Mouse (Mus musculus): ENCODE measurements at regions not wholly inside any gene's neighbourhood (a gene's known extent, or its start where the extent isn't known, plus 50 kb on each side); places are given as distances from the start of the nearest gene placed in this dataset.

GRCm38 (mm10) chrX:77307374-77307773 lies 203.4 kb upstream of the Tbl1x start:
- Histone ChIP-seq H3K9me3 (no peaks in the 10 kb centered on the region), H3K27me3 (no peaks in the 10 kb centered on the region), H3K4me1 (no peaks in the 10 kb centered on the region), H3K27ac (no peak overlapping the region), H3K9ac (no peak overlapping the region), H3K4me3 (no peak overlapping the region), H3K4me2 (no peak overlapping the region), H3K36me3 (no peaks in the 10 kb centered on the region)
- 64% methylated on average over 1 of the region's 1 CpGs for WGBS
- ATAC-seq (ENCODE audit: insufficient number of reproducible peaks, insufficient read depth, low FRiP score, low TSS enrichment, low read depth): no peak

- no peak for ATAC-seq (ENCODE audit: insufficient number of reproducible peaks, insufficient read depth, low FRiP score, low TSS enrichment, low read depth)
- 65% methylated on average over 3 of the region's 3 CpGs for WGBS
- H3K27me3 ChIP-seq: no peaks in the 10 kb centered on the region
- H3K36me3 ChIP-seq: no peaks in the 10 kb centered on the region
- no peaks in the 10 kb centered on the region for H3K9me3 ChIP-seq
- no peak overlapping the region for H3K9ac ChIP-seq
- H3K4me1 ChIP-seq: no peaks in the 10 kb centered on the region
- H3K4me3 ChIP-seq: no peak overlapping the region
- no peak overlapping the region for H3K27ac ChIP-seq
- no peak overlapping the region for H3K4me2 ChIP-seq
Observed at GRCm38 (mm10) chrX:77314384-77314783, 196.4 kb upstream of the Tbl1x start.

- no peaks in the 10 kb centered on the region for H3K27me3 ChIP-seq
- WGBS: 48% methylated on average over 4 of the region's 4 CpGs
- H3K4me1 ChIP-seq: no peaks in the 10 kb centered on the region
- no peak overlapping the region for H3K4me2 ChIP-seq
- H3K27ac ChIP-seq: no peak overlapping the region
- no peak for ATAC-seq (ENCODE audit: insufficient number of reproducible peaks, insufficient read depth, low FRiP score, low TSS enrichment, low read depth)
- no peaks in the 10 kb centered on the region for H3K36me3 ChIP-seq
- H3K9me3 ChIP-seq: no peaks in the 10 kb centered on the region
- no peak overlapping the region for H3K4me3 ChIP-seq
- no peak overlapping the region for H3K9ac ChIP-seq
Observed at GRCm38 (mm10) chrX:77323644-77324043, 187.2 kb upstream of the Tbl1x start.

GRCm38 (mm10) chrX:77353181-77353580 lies 157.6 kb upstream of the Tbl1x start:
- Histone ChIP-seq H3K4me3 (no peak overlapping the region), H3K4me2 (no peak overlapping the region), H3K9me3 (no peaks in the 10 kb centered on the region), H3K4me1 (no peaks in the 10 kb centered on the region), H3K36me3 (no peaks in the 10 kb centered on the region), H3K27ac (no peak overlapping the region), H3K27me3 (no peaks in the 10 kb centered on the region), H3K9ac (no peak overlapping the region)
- WGBS: 38% methylated on average over 2 of the region's 2 CpGs
- ATAC-seq (ENCODE audit: insufficient number of reproducible peaks, insufficient read depth, low FRiP score, low TSS enrichment, low read depth): no peak

- Histone ChIP-seq H3K27me3 (no peaks in the 10 kb centered on the region), H3K9me3 (no peaks in the 10 kb centered on the region), H3K36me3 (no peaks in the 10 kb centered on the region), H3K4me3 (no peak overlapping the region), H3K4me2 (no peak overlapping the region), H3K9ac (no peak overlapping the region), H3K4me1 (no peaks in the 10 kb centered on the region), H3K27ac (no peak overlapping the region)
- 65% methylated on average over 2 of the region's 2 CpGs for WGBS
- no peak for ATAC-seq (ENCODE audit: insufficient number of reproducible peaks, insufficient read depth, low FRiP score, low TSS enrichment, low read depth)
Observed at GRCm38 (mm10) chrX:77360551-77360950, 150.3 kb upstream of the Tbl1x start.

- no peak overlapping the region for H3K9ac ChIP-seq
- H3K4me3 ChIP-seq: no peak overlapping the region
- no peak for ATAC-seq (ENCODE audit: insufficient number of reproducible peaks, insufficient read depth, low FRiP score, low TSS enrichment, low read depth)
- H3K36me3 ChIP-seq: no peaks in the 10 kb centered on the region
- no peaks in the 10 kb centered on the region for H3K4me1 ChIP-seq
- H3K27ac ChIP-seq: no peak overlapping the region
- no peaks in the 10 kb centered on the region for H3K27me3 ChIP-seq
- no peak overlapping the region for H3K4me2 ChIP-seq
- no peaks in the 10 kb centered on the region for H3K9me3 ChIP-seq
- WGBS: 63% methylated on average over 2 of the region's 2 CpGs
Observed at GRCm38 (mm10) chrX:77361106-77361505, 149.7 kb upstream of the Tbl1x start.

- Histone ChIP-seq H3K4me2 (no peak overlapping the region), H3K9ac (no peak overlapping the region), H3K27ac (no peak overlapping the region), H3K4me1 (no peaks in the 10 kb centered on the region), H3K4me3 (no peak overlapping the region), H3K9me3 (no peaks in the 10 kb centered on the region), H3K36me3 (no peaks in the 10 kb centered on the region), H3K27me3 (no peaks in the 10 kb centered on the region)
- no peak for ATAC-seq (ENCODE audit: insufficient number of reproducible peaks, insufficient read depth, low FRiP score, low TSS enrichment, low read depth)
- WGBS: 82% methylated on average over 1 of the region's 1 CpGs
Observed at GRCm38 (mm10) chrX:77363657-77364056, 147.2 kb upstream of the Tbl1x start.

- H3K36me3 ChIP-seq: no peaks in the 10 kb centered on the region
- ATAC-seq (ENCODE audit: insufficient number of reproducible peaks, insufficient read depth, low FRiP score, low TSS enrichment, low read depth): no peak
- H3K4me2 ChIP-seq: no peak overlapping the region
- no peaks in the 10 kb centered on the region for H3K9me3 ChIP-seq
- no peak overlapping the region for H3K27ac ChIP-seq
- no peaks in the 10 kb centered on the region for H3K4me1 ChIP-seq
- H3K4me3 ChIP-seq: no peak overlapping the region
- no peak overlapping the region for H3K9ac ChIP-seq
- H3K27me3 ChIP-seq: no peaks in the 10 kb centered on the region
Observed at GRCm38 (mm10) chrX:77367351-77367750, 143.5 kb upstream of the Tbl1x start.

GRCm38 (mm10) chrX:77387271-77387670 lies 123.5 kb upstream of the Tbl1x start:
- no peak overlapping the region for H3K27ac ChIP-seq
- no peak overlapping the region for H3K4me3 ChIP-seq
- H3K4me1 ChIP-seq: no peaks in the 10 kb centered on the region
- no peak overlapping the region for H3K9ac ChIP-seq
- ATAC-seq (ENCODE audit: insufficient number of reproducible peaks, insufficient read depth, low FRiP score, low TSS enrichment, low read depth): no peak
- H3K4me2 ChIP-seq: no peak overlapping the region
- no peaks in the 10 kb centered on the region for H3K27me3 ChIP-seq
- no peaks in the 10 kb centered on the region for H3K36me3 ChIP-seq
- no peaks in the 10 kb centered on the region for H3K9me3 ChIP-seq
- WGBS: 74% methylated on average over 1 of the region's 1 CpGs

- H3K4me2 ChIP-seq: no peak overlapping the region
- H3K4me3 ChIP-seq: no peak overlapping the region
- no peak overlapping the region for H3K27ac ChIP-seq
- 57% methylated on average over 4 of the region's 4 CpGs for WGBS
- H3K9me3 ChIP-seq: no peaks in the 10 kb centered on the region
- no peaks in the 10 kb centered on the region for H3K27me3 ChIP-seq
- no peak overlapping the region for H3K9ac ChIP-seq
- ATAC-seq (ENCODE audit: insufficient number of reproducible peaks, insufficient read depth, low FRiP score, low TSS enrichment, low read depth): no peak
- H3K36me3 ChIP-seq: no peaks in the 10 kb centered on the region
- H3K4me1 ChIP-seq: no peaks in the 10 kb centered on the region
Observed at GRCm38 (mm10) chrX:77391760-77392446, 118.9 kb upstream of the Tbl1x start.

- WGBS: 76% methylated on average over 3 of the region's 3 CpGs
- H3K27me3 ChIP-seq: no peaks in the 10 kb centered on the region
Observed at GRCm38 (mm10) chrX:77406896-77407295, 103.9 kb upstream of the Tbl1x start.

GRCm38 (mm10) chrX:77407925-77408324 lies 102.9 kb upstream of the Tbl1x start:
- 49% methylated on average over 3 of the region's 3 CpGs for WGBS
- ATAC-seq (ENCODE audit: insufficient number of reproducible peaks, insufficient read depth, low FRiP score, low TSS enrichment, low read depth): no peak
- no peaks in the 10 kb centered on the region for H3K4me1 ChIP-seq
- no peaks in the 10 kb centered on the region for H3K9me3 ChIP-seq
- no peaks in the 10 kb centered on the region for H3K27me3 ChIP-seq
- H3K27ac ChIP-seq: no peak overlapping the region
- H3K4me3 ChIP-seq: no peak overlapping the region
- H3K9ac ChIP-seq: no peak overlapping the region
- H3K4me2 ChIP-seq: no peak overlapping the region
- no peaks in the 10 kb centered on the region for H3K36me3 ChIP-seq

More at GRCm38 (mm10) chrX:77406896-77407295, 103.9 kb upstream of the Tbl1x start:
- Histone ChIP-seq H3K9me3 (no peaks in the 10 kb centered on the region), H3K9ac (no peak overlapping the region), H3K27ac (no peak overlapping the region), H3K4me1 (no peaks in the 10 kb centered on the region), H3K4me3 (no peak overlapping the region), H3K36me3 (no peaks in the 10 kb centered on the region), H3K4me2 (no peak overlapping the region)
- ATAC-seq (ENCODE audit: insufficient number of reproducible peaks, insufficient read depth, low FRiP score, low TSS enrichment, low read depth): no peak
